12 mouse cellular contexts compared by ENCODE assay signal in the genomic region with DNA sequence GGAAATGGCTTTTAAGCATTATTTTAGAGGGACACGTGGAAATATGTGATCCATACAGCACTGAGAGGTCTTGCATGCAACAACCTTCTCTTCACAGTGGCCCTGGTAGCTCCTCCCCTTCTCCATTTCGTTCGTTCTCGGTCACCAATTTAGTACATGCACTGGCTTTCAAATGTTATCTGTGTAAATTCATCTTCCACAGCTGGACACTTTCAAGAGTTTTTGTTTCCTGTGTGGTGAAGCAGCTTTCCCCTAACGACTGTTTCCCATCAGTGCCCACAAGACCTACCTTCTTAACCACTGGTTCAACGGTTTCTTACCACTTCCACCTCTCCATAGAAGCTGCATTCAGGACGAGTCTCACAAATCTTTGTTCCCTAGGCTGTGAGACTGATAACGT.
DNase-seq lines count a peak whose midpoint lies in the region; ATAC-seq and TF ChIP-seq lines count a peak whose summit lies in the region.
"Had no signal": no experiment of that assay in that cellular context is flagged by ENCODE, and none has a peak within 500 bp of the region (broad histone marks: within the 10 kb centered on the region; RNA-seq: fewer than 3 reads in every experiment).

No protein-coding gene starts in this region.

- TF ChIP-seq EP300 in lung, postnatal 0 days (IDR thresholded peaks at IDR 0.05), result no peak

- ATAC-seq in liver, embryonic 15.5 days (ENCODE audit: insufficient read depth), result peak; percentile 42
- ATAC-seq in lung, postnatal 0 days, result no peak
- ATAC-seq: midbrain, embryonic 15.5 days had no signal

- no peak overlapping the region for H3K4me3 ChIP-seq in bone marrow, adult 2 months (replicated peaks; ENCODE audit: control insufficient read depth, low read depth, low read length)
- H3K4me3 ChIP-seq in liver, embryonic 15.5 days (replicated peaks), result no peak overlapping the region
- H3K4me3 ChIP-seq in lung, postnatal 0 days (ENCODE audit: low read depth, low read length), result no peak overlapping the region
- H3K4me3 ChIP-seq: midbrain, embryonic 15.5 days had no signal

- TF ChIP-seq POLR2A in bone marrow, adult 2 months (IDR thresholded peaks at IDR 0.05; ENCODE audit: borderline replicate concordance, control insufficient read depth, low read depth, low read length), result no peak

- no peaks in the 10 kb centered on the region; the same call in 1 of the 2 replicates for H3K4me1 ChIP-seq in bone marrow, adult 2 months (ENCODE audit: control insufficient read depth, insufficient read depth, low read length)
- no peaks in the 10 kb centered on the region for H3K4me1 ChIP-seq in liver, embryonic 15.5 days (replicated peaks)
- no peaks in the 10 kb centered on the region for H3K4me1 ChIP-seq in lung, postnatal 0 days (ENCODE audit: insufficient read depth, low read depth, low read length)
- H3K4me1 ChIP-seq: midbrain, embryonic 15.5 days had no signal

- WGBS in bone marrow, adult 2 months, result under 1% methylated on average over 8 of the region's 8 CpGs
- WGBS in liver, embryonic 15.5 days (ENCODE audit: insufficient replicate concordance), result 7% methylated on average over 8 of the region's 8 CpGs
- 41% methylated on average over 8 of the region's 8 CpGs for WGBS in lung, postnatal 0 days

- H3K4me2 ChIP-seq in liver, embryonic 15.5 days, result peak overlapping the region; percentile 30
- no peak overlapping the region for H3K4me2 ChIP-seq in lung, postnatal 0 days (replicated peaks; ENCODE audit: low read depth, low read length)
- H3K4me2 ChIP-seq: midbrain, embryonic 15.5 days had no signal

- H3K27ac ChIP-seq in bone marrow, adult 2 months (ENCODE audit: control insufficient read depth, insufficient read depth, low read depth, low read length, poor library complexity), result peak overlapping the region; percentile 79; the same call in 1 of the 2 replicates
- H3K27ac ChIP-seq in liver, embryonic 15.5 days (replicated peaks), result no peak overlapping the region
- no peak overlapping the region for H3K27ac ChIP-seq in lung, postnatal 0 days (ENCODE audit: low read length)
- H3K27ac ChIP-seq: midbrain, embryonic 15.5 days had no signal

- H3K9me3 ChIP-seq in liver, embryonic 15.5 days (replicated peaks), result no peaks in the 10 kb centered on the region
- H3K9me3 ChIP-seq in lung, postnatal 0 days (ENCODE audit: low read length), result no peaks in the 10 kb centered on the region
- H3K9me3 ChIP-seq: midbrain, embryonic 15.5 days had no signal

- no peak overlapping the region for H3K9ac ChIP-seq in liver, embryonic 15.5 days
- no peak overlapping the region for H3K9ac ChIP-seq in lung, postnatal 0 days (replicated peaks; ENCODE audit: low read depth)
- H3K9ac ChIP-seq: midbrain, embryonic 15.5 days had no signal

- H3K27me3 ChIP-seq in liver, embryonic 15.5 days, result no peaks in the 10 kb centered on the region
- no peaks in the 10 kb centered on the region for H3K27me3 ChIP-seq in splenic B cell, adult 2 months (ENCODE audit: control insufficient read depth, insufficient read depth, low read length, poor library complexity, severe bottlenecking)
- H3K27me3 ChIP-seq in lung, postnatal 0 days (replicated peaks; ENCODE audit: insufficient read depth, low read length), result no peaks in the 10 kb centered on the region
- H3K27me3 ChIP-seq: midbrain, embryonic 15.5 days had no signal

- peak; percentile 45 for DNase-seq in CD4-positive helper T cell, adult 2 months (ENCODE audit: low read depth, low spot score)
- peak; percentile 51 for DNase-seq in splenic B cell, adult 2 months (ENCODE audit: low read depth, low spot score)
- no peak for DNase-seq in Muller cell, postnatal 12 days (ENCODE audit: inconsistent ontology term)
- DNase-seq in cerebellum, postnatal 36 days, result no peak
- DNase-seq in urinary bladder, postnatal 10 days (ENCODE audit: low spot score), result no peak
- DNase-seq in lung, postnatal 0 days (ENCODE audit: low spot score), result no peak
- DNase-seq: heart, adult 11 months; kidney, adult 18-20 months; lung, postnatal 10 days had no signal

- TF ChIP-seq CTCF in bone marrow, adult 2 months (IDR thresholded peaks at IDR 0.05; ENCODE audit: control insufficient read depth, insufficient read depth, low read length), result no peak
- TF ChIP-seq CTCF in lung, postnatal 0 days (IDR thresholded peaks at IDR 0.05), result no peak

- H3K36me3 ChIP-seq in liver, embryonic 15.5 days (replicated peaks), result no peaks in the 10 kb centered on the region
- no peaks in the 10 kb centered on the region for H3K36me3 ChIP-seq in splenic B cell, adult 2 months (ENCODE audit: control insufficient read depth, insufficient read depth, low read length, poor library complexity, severe bottlenecking)
- H3K36me3 ChIP-seq in lung, postnatal 0 days (ENCODE audit: insufficient read depth, low read length), result no peaks in the 10 kb centered on the region
- H3K36me3 ChIP-seq: midbrain, embryonic 15.5 days had no signal

Comparison
In these comparisons a context has a peak if more than half of its experiments do, and no peak if none do; other contexts are left out.
1. DNase-seq: peak in CD4-positive helper T cell, adult 2 months (single experiment) and splenic B cell, adult 2 months (single experiment); none in Muller cell, postnatal 12 days (single experiment), cerebellum, postnatal 36 days (0 of 2), urinary bladder, postnatal 10 days (single experiment) and lung, postnatal 0 days (single experiment).